Mouse (Mus musculus) hindbrain, embryonic 14.5 days (tissue): ENCODE results near the gene Slc30a2. TPM values are rescaled to one million over a fixed set of nuclear protein-coding genes. Genes with fewer than 3 reads are reported as not detected.
"Not testable (repeated sequence)": the region's sequence is repeated elsewhere in the genome, so short reads cannot be mapped to it uniquely, and the experiment has no call there.

ENCODE experiments used
- ATAC-seq: fragments of 200-750 bp; cut with Nextera tagmentation; 2 replicates; pipeline ENCODE4 v1.8.0; 2017; ENCODE audit warnings: moderate number of reproducible peaks, mild to moderate bottlenecking, moderate TSS enrichment, moderate library complexity; ENCODE audit not compliant: low FRiP score
- DNase-seq: peaks from one replicate; pipeline ENCODE4 v3.0.0-alpha.2; 2015; ENCODE audit warnings: low spot score
- H3K27ac ChIP-seq: fragments of 300-500 bp; sonication (generic); 2 replicates; pipeline ENCODE4 v1.5.1; 2014; ENCODE audit warnings: mild to moderate bottlenecking, moderate library complexity
- H3K27me3 ChIP-seq: fragments of 300-500 bp; sonication (generic); 2 replicates; pipeline ENCODE4 v1.6.1; 2014; ENCODE audit warnings: mild to moderate bottlenecking, low read length, mixed read lengths; ENCODE audit not compliant: control insufficient read depth, insufficient read depth
- H3K36me3 ChIP-seq: fragments of 300-500 bp; sonication (generic); replicated peaks from 2 replicates; pipeline ENCODE4 v1.6.1; 2014; ENCODE audit not compliant: control insufficient read depth, insufficient read depth
- H3K4me1 ChIP-seq: fragments of 300-500 bp; sonication (generic); replicated peaks from 2 replicates; pipeline ENCODE4 v1.6.1; 2014; ENCODE audit warnings: antibody characterized with exemption, low read length, mixed read lengths; ENCODE audit not compliant: control insufficient read depth, insufficient read depth
- H3K4me2 ChIP-seq: fragments of 300-500 bp; sonication (generic); replicated peaks from 2 replicates; pipeline ENCODE4 v1.6.1; 2014; ENCODE audit warnings: mild to moderate bottlenecking, moderate library complexity
- H3K4me3 ChIP-seq: fragments of 300-500 bp; sonication (generic); replicated peaks from 2 replicates; pipeline ENCODE4 v1.5.1; 2014; ENCODE audit warnings: mild to moderate bottlenecking, low read length
- H3K9ac ChIP-seq: fragments of 300-500 bp; sonication (generic); 2 replicates; pipeline ENCODE4 v1.6.1; 2014
- H3K9me3 ChIP-seq: fragments of 300-500 bp; sonication (generic); 2 replicates; pipeline ENCODE4 v1.6.1; 2016; ENCODE audit warnings: low read length; ENCODE audit not compliant: control insufficient read depth
- WGBS: fragments of 180-500 bp; shearing (Covaris S2); extraction: QIAGEN DNeasy Blood & Tissue Kit; methylation state at CpG from one replicate; pipeline ENCODE4 v1.1.7; 2014; 5-methylcytosine and 5-hydroxymethylcytosine counted together
- polyA plus RNA-seq: library from polyadenylated mRNA; unstranded; fragments of >200 nt; fragmentation: Nextera tagmentation; extraction: Ambion mirVana; gene quantifications from 2 replicates; pipeline ENCODE4 v1.2.1, GENCODE M21; 2014

Slc30a2 gene
- polyA plus RNA-seq, 1 experiment from 2014 or later, result 0.13 TPM

DNA sequence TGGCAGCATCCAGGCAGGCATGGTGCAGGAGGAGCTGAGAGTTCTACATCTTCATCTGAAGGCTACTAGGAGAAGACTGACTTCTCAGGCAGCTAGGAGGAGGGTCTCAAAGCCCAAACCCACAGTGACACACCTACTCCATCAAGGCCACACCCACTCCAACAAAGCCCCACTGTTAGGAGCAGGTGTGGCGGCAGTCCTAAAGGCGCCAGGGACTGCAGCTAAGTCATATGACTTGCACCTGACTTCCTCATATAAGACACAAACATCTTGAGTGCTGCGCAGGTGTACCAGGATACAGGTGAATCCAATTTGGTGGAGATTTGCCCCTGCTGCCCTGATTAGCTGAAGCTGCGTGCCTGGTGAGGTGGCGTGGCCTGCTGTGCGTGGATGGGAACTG is 40.8 kb downstream of the Slc30a2 start, which contains the start of gene Extl1:
TSS of gene Extl1 (minus strand) at position 101 of the 400 bp plus-strand sequence.
- H3K27me3 ChIP-seq, H3K27ac ChIP-seq, H3K9ac ChIP-seq, H3K36me3 ChIP-seq, H3K4me1 ChIP-seq, H3K9me3 ChIP-seq, ATAC-seq, DNase-seq, H3K4me3 ChIP-seq, H3K4me2 ChIP-seq: not testable (repeated sequence)
- WGBS, result 95% methylated on average over 2 of the region's 6 CpGs

DNA sequence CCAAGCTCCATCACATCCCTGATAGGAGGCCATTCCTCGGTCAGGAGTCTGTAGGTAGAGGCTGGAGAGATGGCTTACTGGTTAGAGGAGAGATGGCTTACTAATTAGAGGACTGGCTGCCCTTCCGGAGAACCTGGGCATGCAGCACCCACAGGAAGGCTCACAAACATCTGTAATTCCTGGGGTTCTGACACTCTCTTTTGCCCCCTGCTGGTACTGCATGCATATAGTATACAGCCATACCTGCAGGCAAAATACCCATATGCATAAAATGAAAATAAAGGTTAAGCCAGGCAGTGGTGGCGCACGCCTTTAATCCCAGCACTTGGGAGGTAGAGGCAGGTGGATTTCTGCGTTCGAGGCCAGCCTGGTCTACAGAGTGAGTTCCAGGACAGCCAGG is 44.3 kb downstream of the Slc30a2 start:
- ATAC-seq (no peak), DNase-seq (no peak)
- Histone ChIP-seq H3K9ac (no peak overlapping the region), H3K4me3 (no peak overlapping the region), H3K36me3 (no peaks in the 10 kb centered on the region), H3K27me3 (no peaks in the 10 kb centered on the region), H3K9me3 (no peaks in the 10 kb centered on the region), H3K4me1 (no peaks in the 10 kb centered on the region), H3K4me2 (no peak overlapping the region), H3K27ac (no peak overlapping the region)
- 77% methylated on average over 6 of the region's 6 CpGs for WGBS

DNA sequence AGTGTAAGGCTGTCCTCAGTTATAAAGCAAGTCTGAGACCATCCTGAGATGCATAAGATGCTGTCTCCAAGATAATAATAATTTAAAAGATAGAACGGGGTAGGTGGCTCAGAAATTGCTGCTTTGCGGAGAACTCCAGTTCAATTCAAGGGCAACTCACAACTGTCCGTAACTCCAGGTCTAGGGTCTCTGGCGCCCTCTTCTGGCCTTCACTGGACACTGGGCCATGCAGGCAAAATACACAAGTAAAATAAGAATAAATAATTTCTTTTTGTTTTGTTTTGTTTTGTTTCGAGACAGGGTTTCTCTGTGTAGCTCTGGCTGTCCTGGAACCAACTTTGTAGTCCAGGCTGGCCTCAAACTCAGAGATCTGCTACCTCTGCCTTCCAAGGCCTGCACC is 45.4 kb downstream of the Slc30a2 start:
- Histone ChIP-seq H3K9ac (no peak overlapping the region), H3K4me1 (no peaks in the 10 kb centered on the region), H3K9me3 (no peaks in the 10 kb centered on the region), H3K4me3 (no peak overlapping the region), H3K27ac (no peak overlapping the region), H3K4me2 (no peak overlapping the region), H3K36me3 (no peaks in the 10 kb centered on the region), H3K27me3 (no peaks in the 10 kb centered on the region)
- ATAC-seq, result no peak
- 11% methylated on average over 5 of the region's 5 CpGs for WGBS
- peak; percentile 68 for DNase-seq

DNA sequence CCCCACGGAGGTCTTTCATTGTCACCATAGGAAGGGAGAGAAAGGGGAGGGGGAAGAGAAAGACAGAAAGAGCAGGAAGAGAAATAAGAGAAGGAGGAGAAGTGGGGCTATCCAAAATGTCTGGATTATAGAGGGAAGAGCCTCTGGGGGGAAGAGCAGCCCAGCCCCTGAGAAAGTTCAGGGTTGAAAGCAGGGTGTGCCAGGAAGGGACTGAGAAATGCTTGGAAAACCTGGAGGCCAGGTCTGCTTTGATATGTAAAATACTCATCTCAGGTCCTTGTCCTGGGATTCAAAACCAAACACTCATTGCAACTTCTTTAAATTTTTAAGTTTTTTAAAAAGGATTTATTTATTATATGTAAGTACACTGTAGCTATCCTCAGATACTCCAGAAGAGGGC is 48.7 kb downstream of the Slc30a2 start:
- no peak overlapping the region for H3K4me2 ChIP-seq
- WGBS, result 80% methylated on average over 1 of the region's 1 CpGs
- no peak overlapping the region for H3K4me3 ChIP-seq
- peaks cover 3% of the 10 kb centered on the region; the same call in 1 of the 2 replicates for H3K4me1 ChIP-seq
- H3K27ac ChIP-seq, result no peak overlapping the region
- H3K36me3 ChIP-seq, result no peaks in the 10 kb centered on the region
- no peak overlapping the region for H3K9ac ChIP-seq
- DNase-seq (no peak), ATAC-seq (no peak)
- H3K9me3 ChIP-seq, result no peaks in the 10 kb centered on the region
- no peaks in the 10 kb centered on the region for H3K27me3 ChIP-seq

DNA sequence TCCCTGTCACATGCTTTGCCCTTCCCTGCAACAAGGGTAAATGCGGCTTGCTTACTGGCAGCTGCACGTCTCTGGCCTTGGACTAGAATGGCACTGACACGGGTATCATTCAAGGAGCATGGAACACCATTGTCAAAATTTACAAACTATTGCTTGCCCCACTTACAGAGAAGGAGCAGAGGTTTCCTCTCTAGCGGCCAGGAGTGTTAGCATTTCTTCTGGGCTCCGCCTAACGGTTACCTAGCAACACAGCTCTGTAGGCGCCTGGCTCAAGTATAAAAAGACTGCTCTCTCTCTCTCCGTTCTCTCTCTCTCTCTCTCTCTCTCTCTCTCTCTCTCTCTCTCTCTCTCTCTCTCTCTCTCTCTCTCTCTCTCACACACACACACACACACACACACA is 49.6 kb downstream of the Slc30a2 start:
- Histone ChIP-seq H3K4me2 (no peak overlapping the region), H3K9me3 (no peaks in the 10 kb centered on the region), H3K27me3 (no peaks in the 10 kb centered on the region), H3K9ac (no peak overlapping the region), H3K4me3 (no peak overlapping the region), H3K4me1 (peaks cover 9% of the 10 kb centered on the region; the same call in 1 of the 2 replicates), H3K27ac (no peak overlapping the region), H3K36me3 (no peaks in the 10 kb centered on the region)
- no peak for ATAC-seq
- WGBS, result 14% methylated on average over 8 of the region's 8 CpGs
- DNase-seq, result no peak

DNA sequence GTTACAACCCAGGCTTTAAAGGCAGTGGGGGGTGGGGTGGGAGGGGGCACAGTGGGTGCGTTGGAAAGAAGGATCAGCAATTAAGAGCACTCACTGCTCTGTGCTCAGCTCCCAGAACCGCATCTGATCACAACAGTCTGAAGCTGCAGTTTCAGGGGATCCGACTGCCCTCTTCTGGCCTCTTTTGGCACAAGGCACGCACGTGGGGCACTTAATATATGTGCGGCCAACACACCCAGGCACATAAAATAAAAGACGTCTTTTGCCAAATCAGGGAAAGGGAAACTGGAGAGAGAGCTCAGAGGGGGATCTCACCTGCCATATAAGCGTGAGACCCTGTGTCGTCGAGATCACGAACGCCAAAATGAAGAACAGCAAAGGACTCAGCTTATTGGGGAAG is 50.0 kb downstream of the Slc30a2 start:
- Histone ChIP-seq H3K4me2 (no peak overlapping the region), H3K27me3 (no peaks in the 10 kb centered on the region), H3K4me1 (peaks cover 9% of the 10 kb centered on the region; the same call in 1 of the 2 replicates), H3K36me3 (no peaks in the 10 kb centered on the region), H3K4me3 (no peak overlapping the region), H3K9ac (no peak overlapping the region), H3K9me3 (no peaks in the 10 kb centered on the region), H3K27ac (no peak overlapping the region)
- no peak for ATAC-seq
- WGBS, result 21% methylated on average over 12 of the region's 12 CpGs
- DNase-seq, result no peak

DNA sequence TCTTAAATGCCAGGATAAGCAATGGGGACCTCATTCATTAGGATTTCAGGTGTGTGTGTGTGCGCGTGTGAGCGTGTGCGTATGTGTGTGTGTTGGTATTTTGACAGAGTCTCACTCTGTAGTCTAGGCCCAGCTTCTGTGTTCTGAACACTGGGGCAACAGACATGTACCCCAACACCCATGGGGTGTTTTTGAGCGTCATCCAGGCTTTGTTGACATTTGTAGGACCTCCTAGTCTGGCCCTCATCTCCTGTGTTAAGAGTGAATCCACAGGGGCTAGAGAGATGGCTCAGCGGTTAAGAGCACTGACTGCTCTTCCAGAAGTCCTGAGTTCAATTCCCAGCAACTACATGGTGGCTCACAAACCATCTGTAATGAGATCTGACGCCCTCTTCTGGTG is 52.2 kb downstream of the Slc30a2 start:
- no peak overlapping the region for H3K4me3 ChIP-seq
- 95% methylated on average over 7 of the region's 7 CpGs for WGBS
- H3K36me3 ChIP-seq, result no peaks in the 10 kb centered on the region
- no peak for DNase-seq
- no peak for ATAC-seq
- H3K27ac ChIP-seq, result no peak overlapping the region; the same call in 1 of the 2 replicates
- peaks cover 16% of the 10 kb centered on the region; the same call in 1 of the 2 replicates for H3K4me1 ChIP-seq
- H3K4me2 ChIP-seq, result peak overlapping the region; percentile 97
- no peaks in the 10 kb centered on the region for H3K9me3 ChIP-seq
- no peaks in the 10 kb centered on the region for H3K27me3 ChIP-seq
- peak overlapping the region; percentile 56; the same call in 1 of the 2 replicates for H3K9ac ChIP-seq

DNA sequence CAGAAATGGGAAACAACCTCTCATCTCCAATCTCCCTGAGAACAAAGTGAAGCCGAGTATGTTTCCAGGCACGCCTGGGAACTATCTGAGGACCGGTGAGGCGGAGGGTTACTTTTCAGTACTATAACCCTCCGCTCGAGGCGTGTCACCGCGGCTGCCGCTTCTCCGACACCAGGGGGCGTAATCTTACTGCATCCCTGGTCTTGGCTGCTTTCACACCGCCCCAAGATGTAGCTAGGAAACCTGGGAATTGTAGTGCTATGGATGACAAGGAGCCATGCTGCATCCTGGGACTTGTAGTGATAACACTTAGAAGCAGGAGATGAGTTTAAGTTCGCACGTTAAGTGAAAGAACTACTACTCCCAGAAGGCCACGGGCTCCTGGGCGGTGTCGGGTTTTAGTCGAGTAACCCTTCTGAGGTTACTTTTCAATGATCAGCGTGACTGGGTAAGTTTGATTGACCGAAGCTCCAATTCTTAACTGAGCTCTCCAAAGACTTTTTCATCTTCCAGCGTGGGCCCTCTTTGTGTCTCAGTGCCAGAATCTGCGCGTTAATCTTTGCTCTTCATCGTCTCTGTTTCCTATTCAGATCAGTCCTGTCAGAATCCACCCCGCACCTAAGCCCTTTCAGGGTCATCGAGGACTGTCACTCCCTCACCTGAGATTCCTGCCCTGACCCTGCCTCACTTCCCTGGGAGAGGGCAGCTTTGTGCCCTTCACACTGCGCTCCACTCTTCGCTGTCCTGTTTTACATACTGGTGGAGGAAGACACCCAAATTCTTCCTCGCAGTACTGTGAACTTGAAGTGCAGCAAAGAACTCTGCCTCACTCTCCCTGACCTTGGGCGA is 53.2 kb downstream of the Slc30a2 start, which contains the start of gene Pafah2:
TSS of gene Pafah2 (plus strand) at position 344 of the 849 bp plus-strand sequence.
- H3K4me2 ChIP-seq, result peak within 1 kb of the TSS; percentile 97
- peak within 1 kb of the TSS; percentile 82 for H3K27ac ChIP-seq
- ATAC-seq (peak; percentile 98), DNase-seq (peak; percentile 98)
- H3K9me3 ChIP-seq, result no peaks in the 10 kb centered on the region
- H3K4me3 ChIP-seq, result peak within 1 kb of the TSS; percentile 49
- WGBS, result under 1% methylated on average over 31 of the region's 31 CpGs
- H3K4me1 ChIP-seq, result peaks cover 26% of the 10 kb centered on the region; the same call in 1 of the 2 replicates
- H3K9ac ChIP-seq, result peak within 1 kb of the TSS; percentile 63
- no peaks in the 10 kb centered on the region for H3K27me3 ChIP-seq
- H3K36me3 ChIP-seq, result no peaks in the 10 kb centered on the region

DNA sequence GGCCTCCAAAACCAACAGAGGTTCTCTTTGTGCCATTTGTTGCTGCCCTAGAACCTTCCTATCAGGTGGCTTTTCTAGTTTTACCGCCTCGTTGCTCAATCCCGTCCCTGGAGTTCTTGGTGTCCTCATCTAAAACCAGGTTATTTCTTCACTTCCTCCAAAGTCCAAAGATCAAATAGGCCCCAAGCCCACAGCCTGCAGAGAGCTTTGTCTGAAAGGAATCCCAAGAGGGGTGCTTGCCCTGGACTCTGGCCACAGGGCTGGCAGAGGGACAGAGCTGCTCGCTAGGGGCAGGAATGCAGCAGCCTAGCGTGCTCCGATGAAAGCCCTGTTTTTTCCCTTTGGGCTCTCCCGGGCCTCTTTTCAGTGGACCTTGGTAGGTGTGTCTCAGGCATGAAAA is 54.1 kb downstream of the Slc30a2 start:
- Histone ChIP-seq H3K4me2 (peak overlapping the region; percentile 97), H3K4me3 (0 out of 2 replicates have a peak overlapping the region, but pooled peaks have one; percentile 3), H3K9ac (peak overlapping the region; percentile 42; the same call in 1 of the 2 replicates), H3K27me3 (no peaks in the 10 kb centered on the region), H3K4me1 (peaks cover 31% of the 10 kb centered on the region; the same call in 1 of the 2 replicates), H3K36me3 (no peaks in the 10 kb centered on the region), H3K9me3 (no peaks in the 10 kb centered on the region), H3K27ac (peak overlapping the region; percentile 61; the same call in 1 of the 2 replicates)
- DNase-seq (peak; percentile 42), ATAC-seq (no peak)
- 26% methylated on average over 7 of the region's 7 CpGs for WGBS
